Mouse (Mus musculus): ENCODE results near the gene Nsd2.
"Not testable (repeated sequence)": the region's sequence is repeated elsewhere in the genome, so short reads cannot be mapped to it uniquely, and the experiment has no call there.

The Nsd2 gene

DNA sequence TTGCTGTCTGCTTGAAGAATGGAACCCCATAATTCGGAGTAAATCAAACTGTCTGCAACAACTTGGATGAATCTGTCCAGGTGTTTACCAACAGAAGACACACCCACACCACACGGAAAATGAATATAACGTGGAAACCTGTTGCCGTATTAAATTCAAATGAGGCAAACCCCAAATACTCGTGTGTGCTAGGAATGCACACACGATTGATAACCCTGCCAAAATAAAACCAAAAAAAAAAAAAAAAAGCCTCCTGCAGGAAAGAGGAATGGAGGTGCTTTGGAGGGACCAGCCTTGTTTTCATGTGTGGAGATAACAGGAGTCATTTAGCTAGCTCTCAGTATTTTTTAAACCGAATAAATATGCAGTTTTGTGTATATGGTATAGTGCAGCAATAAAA is 114.4 kb downstream of the Nsd2 start:
- no peak for DNase-seq

DNA sequence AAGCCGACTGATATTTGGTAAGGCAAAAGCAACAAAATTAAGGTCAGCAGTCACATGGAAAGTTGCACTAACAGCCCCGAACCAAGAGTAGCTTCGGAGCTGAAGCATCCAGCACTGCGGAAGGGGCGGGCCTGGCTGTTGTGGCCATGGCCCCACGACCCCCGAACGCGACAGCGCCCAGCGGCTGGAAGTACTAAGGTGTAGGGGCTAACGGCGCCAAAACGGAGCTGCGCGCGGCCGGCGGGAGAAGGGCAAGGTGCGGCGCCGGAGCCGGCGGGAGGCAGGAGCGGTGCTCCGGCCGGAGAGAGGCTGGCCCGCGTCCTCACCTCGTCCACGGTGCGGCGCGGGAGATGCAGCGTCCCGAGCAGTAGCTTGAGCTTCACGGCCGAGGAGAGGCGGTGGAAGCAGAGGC is 115.2 kb downstream of the Nsd2 start:
- no peak for DNase-seq

DNA sequence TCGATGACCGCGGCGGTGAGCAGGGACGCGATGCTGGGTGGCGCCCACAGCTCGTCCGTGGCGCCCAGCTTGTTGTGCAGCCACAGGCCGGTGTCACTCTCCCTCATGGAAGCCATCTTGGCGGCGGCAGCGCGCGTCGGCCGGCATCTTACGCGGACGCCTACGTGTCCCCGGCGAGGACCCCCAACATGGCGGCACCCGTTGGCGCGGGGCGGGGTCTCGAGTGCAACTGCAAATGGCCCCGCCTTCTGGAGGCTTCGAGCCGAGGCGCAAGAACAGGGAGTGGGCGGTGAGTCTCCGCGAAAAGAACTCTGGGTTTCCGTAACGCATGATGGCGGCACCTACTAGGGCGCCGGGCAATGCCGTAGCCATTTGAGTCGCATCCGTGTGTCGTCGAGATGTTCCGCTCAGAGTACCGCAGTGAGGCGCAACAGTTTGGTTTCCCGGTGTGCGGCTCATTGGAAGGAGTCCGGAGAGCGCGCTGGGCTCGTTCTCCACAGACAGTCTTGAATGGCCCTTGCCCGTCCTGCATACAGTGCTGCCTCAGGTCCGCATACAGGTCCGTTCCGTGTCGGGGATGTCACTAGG is 115.7 kb downstream of the Nsd2 start, which contains the start of gene Nelfa:
Nelfa (minus strand) TSS at position 294 of the 588 bp plus-strand sequence.
- DNase-seq: peak; percentile 100

DNA sequence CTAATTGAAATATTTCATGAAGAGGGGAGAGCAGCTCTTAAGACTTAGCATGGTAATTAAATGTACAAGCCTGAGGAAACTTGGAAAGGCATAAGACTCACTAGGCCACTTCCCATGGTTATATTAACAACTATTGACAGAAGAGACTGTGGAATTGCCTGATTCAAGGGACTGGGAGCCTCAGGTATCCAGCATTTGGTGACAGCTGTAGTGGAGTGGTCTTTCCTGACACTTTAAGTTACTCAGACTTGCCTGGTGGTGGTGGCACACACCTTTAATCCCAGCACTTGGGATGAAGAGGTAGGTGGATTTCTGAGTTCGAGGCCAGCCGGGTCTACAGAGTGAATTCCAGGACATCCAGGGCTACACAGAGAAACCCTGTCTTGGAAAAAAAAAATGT is 116.7 kb downstream of the Nsd2 start:
- DNase-seq: peak; percentile 66

DNA sequence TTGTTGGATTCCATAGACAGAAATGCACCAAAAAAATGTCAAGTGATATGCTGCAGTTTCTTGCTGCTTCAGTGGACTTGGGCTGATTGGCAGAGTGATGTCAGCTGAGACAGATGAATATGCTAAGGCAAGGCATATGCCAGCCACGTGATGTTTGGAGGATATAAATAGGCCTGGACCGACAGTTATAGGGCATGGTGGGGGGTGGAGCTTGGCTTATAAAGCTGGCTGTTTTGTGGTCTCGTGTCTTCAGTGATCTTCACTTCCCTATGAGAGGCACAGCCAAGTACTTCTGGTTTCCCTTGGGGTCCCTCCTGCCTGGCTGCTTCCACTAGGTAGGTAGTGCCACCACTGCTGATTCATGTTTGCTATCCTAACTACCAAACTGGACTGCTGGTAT is 117.9 kb downstream of the Nsd2 start:
- DNase-seq: peak; percentile 98

DNA sequence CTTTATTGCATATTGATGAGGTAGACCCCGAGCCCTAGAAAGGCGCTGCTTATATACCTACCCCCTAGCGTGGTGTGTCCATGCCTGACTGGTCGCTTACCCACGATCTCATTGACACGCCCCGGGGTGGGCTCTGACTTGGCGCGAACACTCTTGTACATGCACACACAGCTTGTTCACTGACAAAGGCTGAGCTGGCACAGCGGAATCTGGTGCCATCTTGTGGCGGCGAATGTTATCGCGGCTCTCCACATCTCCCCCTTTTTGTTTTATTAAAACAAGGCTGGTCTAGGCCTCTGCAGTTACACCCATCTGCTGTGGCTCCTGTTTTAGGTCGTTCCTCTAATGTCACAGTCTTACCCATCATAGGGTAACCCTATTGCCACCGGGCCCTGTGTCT is 126.5 kb downstream of the Nsd2 start:
- DNase-seq: not testable (repeated sequence)
